Comparison of ENCODE assay signal across 8 mouse cellular contexts in genomic region chr16:20140772-20141531, GRCm38 (mm10). TPM values are rescaled to one million over a fixed set of nuclear protein-coding genes. Genes with fewer than 3 reads are reported as not detected.
DNase-seq lines count a peak whose midpoint lies in the region; ATAC-seq and TF ChIP-seq lines count a peak whose summit lies in the region.

TSS of gene Yeats2 (plus strand) at chr16:20141063.

- TF ChIP-seq EP300 in lung, postnatal 0 days (IDR thresholded peaks at IDR 0.05): no peak

- H3K4me3 ChIP-seq in hindbrain, embryonic 10.5 days: peak within 1 kb of the TSS; percentile 85
- H3K4me3 ChIP-seq in lung, postnatal 0 days (ENCODE audit: low read depth, low read length): peak within 1 kb of the TSS; percentile 89

- DNase-seq in MEL-GATA-1-ER (ENCODE audit: extremely low read depth, low read depth): peak; percentile 64
- DNase-seq in cerebellum, adult 8-10 months: peak; percentile 85
- peak; percentile 84 for DNase-seq in hindbrain, embryonic 10.5 days (ENCODE audit: low spot score)
- peak; percentile 77 for DNase-seq in layer of hippocampus, adult 9-11 months
- peak; percentile 87 for DNase-seq in lung, postnatal 0 days (ENCODE audit: low spot score)
- DNase-seq in ovary, postnatal 14 days (ENCODE audit: low spot score): peak; percentile 75
- peak; percentile 93 for DNase-seq in thymus, postnatal 14 days

- 1% methylated on average over 92 of the region's 92 CpGs for WGBS in hindbrain, embryonic 10.5 days
- under 1% methylated on average over 50 of the region's 92 CpGs for WGBS in lung, postnatal 0 days

- ATAC-seq in frontal cortex, adult (ENCODE audit: low TSS enrichment): peak; percentile 89
- peak; percentile 96 for ATAC-seq in lung, postnatal 0 days

- peak within 1 kb of the TSS; percentile 74 for H3K9ac ChIP-seq in lung, postnatal 0 days (replicated peaks; ENCODE audit: low read depth)

- peaks cover 32% of the 10 kb centered on the region for H3K36me3 ChIP-seq in hindbrain, embryonic 10.5 days
- no peaks in the 10 kb centered on the region for H3K36me3 ChIP-seq in lung, postnatal 0 days (ENCODE audit: insufficient read depth, low read length)

- peaks cover 6% of the 10 kb centered on the region; the same call in 1 of the 2 replicates for H3K9me3 ChIP-seq in hindbrain, embryonic 10.5 days
- H3K9me3 ChIP-seq in lung, postnatal 0 days (ENCODE audit: low read length): no peaks in the 10 kb centered on the region

- peak within 1 kb of the TSS; percentile 99 for H3K27ac ChIP-seq in hindbrain, embryonic 10.5 days
- H3K27ac ChIP-seq in lung, postnatal 0 days (ENCODE audit: low read length): peak within 1 kb of the TSS; percentile 91

- H3K27me3 ChIP-seq in hindbrain, embryonic 10.5 days (ENCODE audit: insufficient read depth, poor library complexity, severe bottlenecking): no peaks in the 10 kb centered on the region
- H3K27me3 ChIP-seq in lung, postnatal 0 days (replicated peaks; ENCODE audit: insufficient read depth, low read length): no peaks in the 10 kb centered on the region

- TF ChIP-seq CTCF in lung, postnatal 0 days (IDR thresholded peaks at IDR 0.05): peak; percentile 38; the same call in 1 of the 2 replicates

- H3K4me2 ChIP-seq in lung, postnatal 0 days (replicated peaks; ENCODE audit: low read depth, low read length): peak within 1 kb of the TSS; percentile 65

- peaks cover 19% of the 10 kb centered on the region for H3K4me1 ChIP-seq in hindbrain, embryonic 10.5 days (replicated peaks)
- H3K4me1 ChIP-seq in lung, postnatal 0 days (ENCODE audit: insufficient read depth, low read depth, low read length): peaks cover 6% of the 10 kb centered on the region; the same call in 1 of the 2 replicates

RNA-seq across cellular contexts. Expression of gene Yeats2, which starts in this region (rescaled TPM):
- 35.9 and 39.7 TPM in 2 replicates for polyA plus RNA-seq in hindbrain, embryonic 10.5 days (2016; fragmentation: Nextera tagmentation; extraction: Ambion mirVana)
- 6.4 and 7.8 TPM in 2 replicates for polyA plus RNA-seq in lung, postnatal 0 days (2015; fragmentation: Nextera tagmentation; extraction: Ambion mirVana)

Comparison
In these comparisons a context has a peak if more than half of its experiments do, and no peak if none do; other contexts are left out.
1. Peak in every context shown above with its lines: DNase-seq, ATAC-seq, H3K4me3 ChIP-seq and H3K27ac ChIP-seq.